24 mouse cellular contexts compared by ENCODE assay signal in the genomic region with DNA sequence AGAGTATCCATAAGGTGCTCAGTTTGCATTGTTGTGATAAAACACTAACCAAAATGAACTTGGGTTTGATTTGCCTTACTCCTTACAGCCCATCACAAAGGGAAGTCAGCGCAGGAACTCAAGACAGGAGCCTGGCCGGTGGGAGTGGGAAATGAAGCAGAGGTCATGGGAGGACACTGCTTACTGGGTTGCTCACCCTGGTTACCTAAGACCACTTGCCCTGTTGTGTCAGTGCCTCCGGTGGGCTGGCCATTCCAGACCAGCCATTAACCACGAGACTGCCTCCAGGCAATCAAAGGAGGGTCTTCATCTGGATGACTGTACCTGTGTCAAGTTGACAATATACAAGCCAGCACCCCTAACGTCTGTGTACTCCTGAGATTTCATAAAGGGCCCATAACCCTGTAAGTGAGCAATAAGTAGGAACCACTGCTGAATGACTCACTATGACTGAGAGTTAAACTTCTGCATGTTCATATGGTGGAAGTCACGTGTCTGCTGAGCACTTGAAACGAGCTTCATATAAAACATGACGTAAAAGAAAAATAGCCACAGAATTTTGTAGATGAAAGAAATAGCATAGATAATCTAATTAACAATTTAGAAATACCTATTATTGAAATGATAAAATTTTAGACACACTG.
"Had no signal": no experiment of that assay in that cellular context is flagged by ENCODE, and none has a peak within 500 bp of the region (broad histone marks: within the 10 kb centered on the region; RNA-seq: fewer than 3 reads in every experiment).

No protein-coding gene starts in this region.

- H3K9me3 ChIP-seq: heart, embryonic 13.5 days; heart, embryonic 15.5 days; hindbrain, embryonic 13.5 days; hindbrain, embryonic 15.5 days; limb, embryonic 10.5 days; limb, embryonic 12.5 days; liver, embryonic 13.5 days had no signal

- H3K27me3 ChIP-seq: heart, embryonic 13.5 days; heart, embryonic 15.5 days; hindbrain, embryonic 13.5 days; hindbrain, embryonic 15.5 days; limb, embryonic 12.5 days; liver, embryonic 13.5 days had no signal

- H3K4me1 ChIP-seq: heart, embryonic 13.5 days; heart, embryonic 15.5 days; hindbrain, embryonic 13.5 days; hindbrain, embryonic 15.5 days; limb, embryonic 10.5 days; limb, embryonic 12.5 days; liver, embryonic 13.5 days had no signal

- ATAC-seq: hindbrain, postnatal 0 days; intestine, embryonic 16.5 days had no signal

- H3K4me3 ChIP-seq: gastrocnemius, adult 2 months; heart, adult 2 months; heart, embryonic 13.5 days; heart, embryonic 15.5 days; hindbrain, embryonic 13.5 days; hindbrain, embryonic 15.5 days; layer of hippocampus, adult 2 months; left cerebral cortex, adult 2 months; limb, embryonic 10.5 days; limb, embryonic 12.5 days; liver, embryonic 13.5 days had no signal

- H3K36me3 ChIP-seq: heart, embryonic 13.5 days; heart, embryonic 15.5 days; hindbrain, embryonic 13.5 days; hindbrain, embryonic 15.5 days; limb, embryonic 10.5 days; limb, embryonic 12.5 days; liver, embryonic 13.5 days had no signal

- DNase-seq: gastrocnemius, adult 2 months; gastrocnemius, postnatal 10 days; gastrocnemius, postnatal 25 days; heart, adult 11 months; heart, adult 2 months; heart, postnatal 14 days; heart, postnatal 36 days; kidney, adult 11 months; kidney, adult 8-10 months; kidney, postnatal 10 days; kidney, postnatal 25 days; kidney, postnatal 4 days; liver; liver, embryonic 13.5 days had no signal

- H3K27ac ChIP-seq: gastrocnemius, adult 2 months; heart, adult 2 months; heart, embryonic 13.5 days; heart, embryonic 15.5 days; hindbrain, embryonic 13.5 days; hindbrain, embryonic 15.5 days; hindbrain, postnatal 0 days; layer of hippocampus, adult 2 months; left cerebral cortex, adult 2 months; limb, embryonic 10.5 days; limb, embryonic 12.5 days; liver, embryonic 13.5 days had no signal
